ENCODE assay signal across 25 mouse cellular contexts in genomic region chr7:127688935-127689334, GRCm38 (mm10). TPM values are rescaled to one million over a fixed set of nuclear protein-coding genes. Genes with fewer than 3 reads are reported as not detected.
"Had no signal": no experiment of that assay in that cellular context is flagged by ENCODE, and none has a peak within 500 bp of the region (broad histone marks: within the 10 kb centered on the region; RNA-seq: fewer than 3 reads in every experiment).

No protein-coding gene starts in this region.

- H3K4me2 ChIP-seq: limb, embryonic 12.5 days; liver, embryonic 12.5 days; liver, embryonic 15.5 days; lung, embryonic 15.5 days; midbrain, embryonic 13.5 days; stomach, embryonic 15.5 days had no signal

- H3K9me3 ChIP-seq: limb, embryonic 12.5 days; liver, embryonic 12.5 days; liver, embryonic 15.5 days; lung, embryonic 15.5 days; megakaryocyte, embryonic 14.5 days; midbrain, embryonic 10.5 days; midbrain, embryonic 13.5 days; stomach, embryonic 15.5 days had no signal

- H3K4me3 ChIP-seq: limb, embryonic 12.5 days; liver, embryonic 12.5 days; liver, embryonic 15.5 days; lung, embryonic 15.5 days; megakaryocyte, embryonic 14.5 days; midbrain, embryonic 10.5 days; midbrain, embryonic 13.5 days; stomach, embryonic 15.5 days had no signal

- H3K27me3 ChIP-seq: limb, embryonic 12.5 days; liver, embryonic 12.5 days; liver, embryonic 15.5 days; lung, embryonic 15.5 days; midbrain, embryonic 13.5 days; stomach, embryonic 15.5 days had no signal

- H3K27ac ChIP-seq: limb, embryonic 12.5 days; liver, embryonic 12.5 days; liver, embryonic 15.5 days; lung, embryonic 15.5 days; midbrain, embryonic 10.5 days; midbrain, embryonic 13.5 days; stomach, embryonic 15.5 days had no signal

- DNase-seq: kidney, adult 9 months; kidney, postnatal 14 days; kidney, postnatal 4 days; liver; lung, adult 18-20 months; lung, postnatal 10 days; lung, postnatal 36 days; right cerebral cortex, postnatal 4 days; thymus, adult 18-20 months; thymus, postnatal 36 days had no signal

- ATAC-seq: liver, embryonic 12.5 days; midbrain, embryonic 13.5 days; midbrain, embryonic 16.5 days had no signal

- H3K36me3 ChIP-seq: liver, embryonic 12.5 days; liver, embryonic 15.5 days; lung, embryonic 15.5 days; midbrain, embryonic 10.5 days; stomach, embryonic 15.5 days had no signal

- H3K9ac ChIP-seq: limb, embryonic 12.5 days; liver, embryonic 12.5 days; liver, embryonic 15.5 days; lung, embryonic 15.5 days; midbrain, embryonic 13.5 days; stomach, embryonic 15.5 days had no signal

RNA-seq across cellular contexts. Expression of gene Ctf1, which starts 23.6 kb away (rescaled TPM):
- total RNA-seq: monocyte, adult 5-6 weeks had no signal

RNA-seq across cellular contexts. Expression of gene Ctf2, which starts 43.0 kb away (rescaled TPM):
- total RNA-seq: layer of hippocampus, adult 18-20 months; layer of hippocampus, postnatal 14 days; left cerebral cortex, postnatal 25 days had no signal
- polyA plus RNA-seq: neural tube, embryonic 11.5 days; urinary bladder, adult 2 months had no signal
